Mouse (Mus musculus) heart, embryonic 16.5 days (tissue): ENCODE measurements around the gene Zfp553. TPM values are rescaled to one million over a fixed set of nuclear protein-coding genes. Genes with fewer than 3 reads are reported as not detected.
A peak's percentile ranks its signal among the peaks of the same experiment; 100 is the strongest.

ENCODE experiments used
- ATAC-seq: fragments of 200-750 bp; cut with Nextera tagmentation; replicated peaks from 2 replicates; pipeline ENCODE4 v1.8.0; 2017; ENCODE audit warnings: moderate number of reproducible peaks; ENCODE audit not compliant: insufficient read depth, low FRiP score; ENCODE audit errors: extremely low read depth
- H3K27ac ChIP-seq: fragments of 300-500 bp; sonication (generic); 2 replicates; pipeline ENCODE4 v1.5.1; 2014; ENCODE audit warnings: mild to moderate bottlenecking, low read length, control low read depth, moderate library complexity
- H3K27me3 ChIP-seq: fragments of 300-500 bp; sonication (generic); 2 replicates; pipeline ENCODE4 v1.6.1; 2014; ENCODE audit warnings: low read length, mixed read lengths; ENCODE audit not compliant: control insufficient read depth, insufficient read depth
- H3K36me3 ChIP-seq: fragments of 300-500 bp; sonication (generic); 2 replicates; pipeline ENCODE4 v1.6.1; 2014; ENCODE audit not compliant: control insufficient read depth, insufficient read depth
- H3K4me1 ChIP-seq: fragments of 300-500 bp; sonication (generic); 2 replicates; pipeline ENCODE4 v1.6.1; 2014; ENCODE audit warnings: low read length, mixed read lengths; ENCODE audit not compliant: control insufficient read depth, insufficient read depth
- H3K4me2 ChIP-seq: fragments of 300-500 bp; sonication (generic); 2 replicates; pipeline ENCODE4 v1.6.1; 2014; ENCODE audit warnings: low read depth, mild to moderate bottlenecking, control low read depth, low read length
- H3K4me3 ChIP-seq: fragments of 300-500 bp; sonication (generic); 2 replicates; pipeline ENCODE4 v1.5.1; 2014; ENCODE audit warnings: mild to moderate bottlenecking, control low read depth, low read length
- H3K9ac ChIP-seq: fragments of 300-500 bp; sonication (generic); 2 replicates; pipeline ENCODE4 v1.6.1; 2014; ENCODE audit warnings: low read length, control low read depth
- H3K9me3 ChIP-seq: fragments of 300-500 bp; sonication (generic); replicated peaks from 2 replicates; pipeline ENCODE4 v1.6.1; 2016; ENCODE audit warnings: low read length; ENCODE audit not compliant: control insufficient read depth
- WGBS: fragments of 180-500 bp; shearing (Covaris S2); extraction: QIAGEN DNeasy Blood & Tissue Kit; methylation state at CpG from one replicate; pipeline ENCODE4 v1.1.7; 2014; 5-methylcytosine and 5-hydroxymethylcytosine counted together
- polyA plus RNA-seq: library from polyadenylated mRNA; unstranded; fragments of >200 nt; fragmentation: Nextera tagmentation; extraction: Ambion mirVana; gene quantifications from 2 replicates; pipeline ENCODE4 v1.2.1, GENCODE M21; 2015

Gene Zfp553
- polyA plus RNA-seq, 1 experiment from 2014 or later = 21.0 TPM

- no peak for ATAC-seq
- Histone ChIP-seq H3K27ac (no peak overlapping the region), H3K27me3 (no peaks in the 10 kb centered on the region), H3K9me3 (no peaks in the 10 kb centered on the region), H3K4me3 (no peak overlapping the region), H3K36me3 (peaks cover 4% of the 10 kb centered on the region; the same call in 1 of the 2 replicates), H3K9ac (no peak overlapping the region), H3K4me2 (no peak overlapping the region), H3K4me1 (no peaks in the 10 kb centered on the region)
- 92% methylated on average over 6 of the region's 6 CpGs for WGBS
Observed at GRCm38 (mm10) chr7:127224616-127225015, 8.2 kb upstream of the Zfp553 start.

- Histone ChIP-seq H3K4me3 (no peak overlapping the region), H3K4me2 (no peak overlapping the region), H3K27me3 (no peaks in the 10 kb centered on the region), H3K4me1 (peaks cover 2% of the 10 kb centered on the region; the same call in 1 of the 2 replicates), H3K9ac (no peak overlapping the region), H3K27ac (no peak overlapping the region), H3K9me3 (no peaks in the 10 kb centered on the region), H3K36me3 (peaks cover 4% of the 10 kb centered on the region; the same call in 1 of the 2 replicates)
- ATAC-seq = 0 out of 2 replicates have a peak, but pooled peaks have one; percentile 14
- WGBS = 75% methylated on average over 11 of the region's 11 CpGs
Observed at GRCm38 (mm10) chr7:127225147-127225995, 7.5 kb upstream of the Zfp553 start.

- no peak for ATAC-seq
- H3K27me3 ChIP-seq = no peaks in the 10 kb centered on the region
- H3K9ac ChIP-seq = no peak overlapping the region
- WGBS = 60% methylated on average over 4 of the region's 4 CpGs
- H3K4me1 ChIP-seq = peaks cover 17% of the 10 kb centered on the region
- no peak overlapping the region for H3K4me3 ChIP-seq
- H3K36me3 ChIP-seq = peaks cover 4% of the 10 kb centered on the region; the same call in 1 of the 2 replicates
- no peak overlapping the region for H3K4me2 ChIP-seq
- no peak overlapping the region for H3K27ac ChIP-seq
- no peaks in the 10 kb centered on the region for H3K9me3 ChIP-seq
Observed at GRCm38 (mm10) chr7:127228615-127229303, 4.1 kb upstream of the Zfp553 start.

- H3K36me3 ChIP-seq = peaks cover 19% of the 10 kb centered on the region
- WGBS = 60% methylated on average over 3 of the region's 3 CpGs
- H3K9me3 ChIP-seq = no peaks in the 10 kb centered on the region
- H3K27ac ChIP-seq = peak overlapping the region; percentile 99
- H3K9ac ChIP-seq = peak overlapping the region; percentile 94
- peak overlapping the region; percentile 92 for H3K4me2 ChIP-seq
- H3K4me1 ChIP-seq = peaks cover 24% of the 10 kb centered on the region
- no peaks in the 10 kb centered on the region for H3K27me3 ChIP-seq
- H3K4me3 ChIP-seq = peak overlapping the region; percentile 96
- no peak for ATAC-seq
Observed at GRCm38 (mm10) chr7:127231376-127231775, 1.5 kb upstream of the Zfp553 start.

GRCm38 (mm10) chr7:127231826-127232621 lies 837 bp upstream of the Zfp553 start:
- Histone ChIP-seq H3K9ac (peak overlapping the region; percentile 94), H3K9me3 (no peaks in the 10 kb centered on the region), H3K4me1 (peaks cover 24% of the 10 kb centered on the region), H3K27me3 (no peaks in the 10 kb centered on the region), H3K4me3 (peak overlapping the region; percentile 96), H3K27ac (peak overlapping the region; percentile 99), H3K4me2 (peak overlapping the region; percentile 92), H3K36me3 (peaks cover 25% of the 10 kb centered on the region)
- 4% methylated on average over 20 of the region's 20 CpGs for WGBS
- no peak for ATAC-seq

GRCm38 (mm10) chr7:127233368-127233749 lies 498 bp downstream of the Zfp553 start:
- H3K9me3 ChIP-seq = no peaks in the 10 kb centered on the region
- H3K9ac ChIP-seq = peak overlapping the region; percentile 94
- ATAC-seq = peak; percentile 16
- H3K27me3 ChIP-seq = no peaks in the 10 kb centered on the region
- H3K4me2 ChIP-seq = peak overlapping the region; percentile 92
- under 1% methylated on average over 27 of the region's 27 CpGs for WGBS
- H3K36me3 ChIP-seq = peaks cover 37% of the 10 kb centered on the region
- H3K4me3 ChIP-seq = peak overlapping the region; percentile 96
- H3K4me1 ChIP-seq = peaks cover 24% of the 10 kb centered on the region
- H3K27ac ChIP-seq = peak overlapping the region; percentile 99

GRCm38 (mm10) chr7:127233765-127234164 lies 904 bp downstream of the Zfp553 start:
- 3% methylated on average over 9 of the region's 9 CpGs for WGBS
- H3K27me3 ChIP-seq = no peaks in the 10 kb centered on the region
- H3K9me3 ChIP-seq = no peaks in the 10 kb centered on the region
- peak overlapping the region; percentile 96 for H3K4me3 ChIP-seq
- peak overlapping the region; percentile 92 for H3K4me2 ChIP-seq
- peaks cover 24% of the 10 kb centered on the region for H3K4me1 ChIP-seq
- peak overlapping the region; percentile 99 for H3K27ac ChIP-seq
- H3K9ac ChIP-seq = peak overlapping the region; percentile 94
- ATAC-seq = no peak
- peaks cover 41% of the 10 kb centered on the region for H3K36me3 ChIP-seq

GRCm38 (mm10) chr7:127234777-127235176 lies 1.9 kb downstream of the Zfp553 start:
- Histone ChIP-seq H3K4me3 (no peak overlapping the region), H3K9ac (no peak overlapping the region), H3K4me1 (peaks cover 24% of the 10 kb centered on the region), H3K27ac (no peak overlapping the region), H3K9me3 (no peaks in the 10 kb centered on the region), H3K27me3 (no peaks in the 10 kb centered on the region), H3K36me3 (peaks cover 41% of the 10 kb centered on the region), H3K4me2 (no peak overlapping the region)
- ATAC-seq = no peak
- WGBS = 95% methylated on average over 2 of the region's 2 CpGs
